Mouse (Mus musculus) adipocyte (in vitro differentiated cells): ENCODE results near the gene Tnfsf4.

ENCODE experiments used
- DNase-seq: peaks from one replicate; pipeline ENCODE4 v3.0.0-alpha.2; 2016; ENCODE audit warnings: low spot score

Tnfsf4 gene

DNA sequence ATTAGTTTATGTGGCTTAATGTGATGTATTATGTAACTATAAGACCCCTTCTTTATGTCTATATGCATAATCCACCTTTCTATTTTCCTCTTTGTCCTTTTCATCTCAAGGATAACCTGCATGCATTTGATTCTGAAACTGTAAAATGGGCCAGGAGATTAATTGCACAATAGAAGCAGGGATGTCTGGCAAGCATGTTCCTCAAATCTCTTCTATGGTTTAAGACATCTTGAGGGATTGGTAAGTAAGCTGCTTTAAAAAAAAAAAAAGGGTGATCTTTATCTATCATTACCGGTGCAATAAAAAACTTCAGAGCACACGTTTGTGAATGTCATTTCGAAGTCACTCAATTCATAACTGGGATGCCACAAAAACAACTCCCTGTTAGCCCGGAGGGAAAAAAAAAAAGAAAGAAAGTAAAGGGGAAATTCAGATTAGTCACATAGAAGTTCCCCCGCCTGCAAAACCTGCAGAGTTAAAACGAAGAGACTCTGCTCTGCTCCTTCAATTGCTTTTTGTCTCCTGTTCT, at the start of gene Tnfsf4:
TSS of gene Tnfsf4 (plus strand) at position 479 of the 529 bp plus-strand sequence.
- no peak for DNase-seq

DNA sequence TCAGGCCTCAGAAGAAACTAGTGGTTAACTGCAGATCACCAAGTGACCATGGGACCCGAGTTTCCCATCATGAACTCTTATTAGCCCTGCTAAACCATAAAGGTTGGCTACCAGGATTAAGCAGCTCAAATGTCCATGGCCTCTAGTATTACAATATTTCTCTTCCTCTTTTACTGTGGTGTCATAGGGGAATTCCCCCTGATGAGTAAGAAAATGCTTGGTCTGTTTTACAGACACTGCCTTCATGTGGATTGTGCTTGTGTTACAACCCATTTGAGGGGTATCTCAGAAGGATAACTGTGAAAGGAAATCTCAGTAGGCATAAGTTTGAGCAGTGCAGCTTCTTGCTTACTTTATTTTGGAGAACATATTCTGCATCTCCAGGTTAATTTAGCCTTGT, 44.2 kb upstream of the Tnfsf4 start:
- no peak for DNase-seq

DNA sequence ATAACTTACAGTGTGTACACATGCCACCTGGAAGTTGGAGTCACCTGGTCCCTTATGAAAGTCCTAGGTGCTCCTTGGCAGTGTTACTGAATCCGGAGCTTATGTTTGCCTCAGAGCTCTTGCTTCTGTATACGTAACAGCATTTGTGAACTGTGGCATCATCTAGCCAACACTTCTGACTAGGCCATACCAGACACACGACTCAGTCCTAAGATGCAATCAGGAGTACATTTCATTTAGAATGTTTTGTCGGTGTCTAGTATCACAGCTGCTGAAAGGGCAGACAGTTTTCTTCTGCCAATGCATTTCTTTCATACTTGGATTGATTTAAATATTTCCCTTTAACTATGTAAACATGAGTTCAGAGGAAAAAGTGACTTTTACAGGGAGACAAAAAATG, 30.2 kb upstream of the Tnfsf4 start:
- DNase-seq, result no peak

DNA sequence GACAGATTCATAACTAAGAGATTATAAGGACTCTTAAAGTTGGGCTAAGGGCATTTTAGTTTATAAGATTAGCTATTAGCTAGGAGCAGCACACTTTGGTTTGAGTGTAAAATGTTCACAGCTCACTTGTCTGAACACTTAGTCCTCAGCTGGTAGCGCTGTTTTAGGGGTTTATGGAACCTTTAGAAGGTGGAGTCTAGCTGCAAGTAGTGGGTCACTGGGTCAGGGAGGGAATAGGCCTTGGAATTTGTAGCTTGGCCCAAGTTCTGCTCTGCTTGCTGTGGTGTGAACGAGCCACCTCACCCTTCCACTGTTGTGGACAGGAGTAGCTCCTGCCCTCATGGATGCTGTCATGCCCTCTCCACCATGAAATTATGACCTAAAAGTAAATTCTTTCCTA, 23.3 kb upstream of the Tnfsf4 start:
- no peak for DNase-seq

DNA sequence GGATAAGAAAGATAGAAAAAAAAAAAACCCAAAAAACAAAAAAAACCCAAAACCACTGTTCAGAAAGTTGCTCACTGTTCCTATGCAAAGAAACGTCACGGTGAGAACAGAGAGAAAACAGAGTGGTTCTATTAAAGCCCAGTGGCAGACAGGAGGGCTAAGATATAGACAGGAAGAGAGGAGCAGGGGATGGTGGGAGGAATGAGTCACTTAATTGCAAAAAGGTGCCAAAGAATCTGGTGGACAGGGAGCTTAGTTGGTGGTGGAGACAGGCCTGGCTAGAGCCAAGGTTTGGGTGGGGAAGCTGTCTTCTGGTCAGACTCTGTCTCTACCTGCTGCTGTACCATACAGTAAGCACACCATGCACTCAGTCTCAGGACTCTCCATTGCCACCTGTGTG, 19.3 kb upstream of the Tnfsf4 start:
- DNase-seq, result no peak

DNA sequence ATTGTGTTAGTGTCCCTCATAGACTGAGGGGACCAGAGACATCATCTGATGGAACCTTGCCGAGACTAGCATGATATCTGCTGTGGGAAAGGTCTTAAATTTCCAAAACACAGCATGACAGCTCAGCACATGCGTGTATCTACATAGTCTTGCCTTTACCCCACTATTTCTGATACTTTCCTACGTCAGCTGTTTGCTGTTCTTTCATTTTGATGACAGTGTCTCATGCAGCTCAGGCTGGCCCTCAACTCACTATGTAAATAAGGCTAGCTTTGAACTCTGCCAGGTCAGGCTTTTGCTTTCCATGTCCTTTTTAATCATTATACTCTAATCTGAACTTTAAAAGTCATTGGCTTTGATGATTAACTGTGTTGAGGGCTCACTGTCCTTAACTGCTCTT, 16.6 kb upstream of the Tnfsf4 start:
- no peak for DNase-seq

DNA sequence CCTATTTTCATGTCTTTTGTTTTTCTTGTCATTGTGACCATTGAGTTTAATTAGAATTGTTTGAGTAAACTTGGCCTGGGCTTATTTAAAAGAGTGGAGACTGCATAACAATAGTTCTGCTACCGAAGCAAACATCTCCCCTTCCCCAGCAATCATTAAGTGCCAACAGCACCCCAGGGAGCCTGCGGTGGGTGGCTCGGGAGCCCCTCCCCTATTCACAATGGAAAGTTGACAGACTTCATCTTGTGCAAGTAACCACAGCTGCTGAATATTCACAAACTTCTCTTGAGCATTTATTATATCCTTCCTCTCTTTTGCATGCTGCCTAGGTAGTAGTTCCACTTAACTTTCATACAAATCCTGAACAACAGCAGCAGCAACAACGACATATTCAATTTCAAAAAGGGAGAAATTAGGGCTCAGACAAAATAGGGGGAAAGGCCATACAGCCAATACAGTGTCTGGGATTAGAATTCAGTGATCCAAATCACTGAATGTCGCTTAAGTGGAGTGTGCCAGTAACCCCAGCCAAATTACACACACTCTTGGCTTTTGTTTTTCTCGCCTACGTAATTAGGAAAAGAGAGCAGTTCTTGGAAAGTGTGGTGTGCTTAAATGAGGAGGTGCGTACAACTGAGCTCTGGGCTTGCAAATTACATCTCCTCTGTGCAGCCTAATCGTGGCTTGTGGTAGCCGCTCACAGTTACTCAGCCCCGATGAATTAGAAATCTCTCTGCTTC, 15.4 kb upstream of the Tnfsf4 start:
- DNase-seq, result peak; percentile 12

DNA sequence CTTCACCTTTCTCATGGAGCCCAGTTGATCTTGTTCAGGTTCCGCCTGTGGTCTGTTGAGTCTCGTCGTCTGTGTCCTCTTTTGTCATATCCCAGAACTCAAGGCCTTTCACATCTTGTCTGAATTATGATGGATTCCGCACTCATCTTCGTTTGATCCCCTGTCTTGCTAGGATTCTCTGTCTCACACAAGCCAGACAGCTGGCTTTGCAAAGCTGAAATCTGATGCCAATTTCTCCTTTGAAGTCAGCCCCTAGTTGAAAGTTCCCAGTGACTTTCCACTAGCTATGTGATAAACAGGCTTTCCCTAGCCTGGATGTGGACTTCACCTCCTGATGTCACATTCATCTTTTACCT, 14.8 kb upstream of the Tnfsf4 start:
- DNase-seq, result no peak

DNA sequence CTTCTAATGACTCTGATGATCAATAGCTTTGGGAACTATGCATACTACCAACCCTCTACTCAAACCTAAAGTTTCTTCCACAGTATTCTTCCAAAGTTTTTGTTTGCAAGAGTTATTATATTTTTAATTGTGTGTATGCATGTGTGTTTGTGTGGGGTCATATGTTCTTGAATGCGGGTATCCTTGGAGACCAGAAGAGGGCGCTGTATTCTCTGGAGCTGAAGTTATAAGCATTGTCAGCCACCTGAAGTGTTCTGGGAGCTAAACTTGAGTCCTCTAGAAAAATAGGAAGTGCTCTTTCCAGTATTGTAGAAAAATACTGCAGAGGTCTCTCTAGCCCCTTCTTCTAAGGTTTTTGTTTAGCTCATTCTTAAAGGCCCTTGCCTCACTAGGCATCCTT, 5.1 kb upstream of the Tnfsf4 start:
- DNase-seq, result no peak

DNA sequence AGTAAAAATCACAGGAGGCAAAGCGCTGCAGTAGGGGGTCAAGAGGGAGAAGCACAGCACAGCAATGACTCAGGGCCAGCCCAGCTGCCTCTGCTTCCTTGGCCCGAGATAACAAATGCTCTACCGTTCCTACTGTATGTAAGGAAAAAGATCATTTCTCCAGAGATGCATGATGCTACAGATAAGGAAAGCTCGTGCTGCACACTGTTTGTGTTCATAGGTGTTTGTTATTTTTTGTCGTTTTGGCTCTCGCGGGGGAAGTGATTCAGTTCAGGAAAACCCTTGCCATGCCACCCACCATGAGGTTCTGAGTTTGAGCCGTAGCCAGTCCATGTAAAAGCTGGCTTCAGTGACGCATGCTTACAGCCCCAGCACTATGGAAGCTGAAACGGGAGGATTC, 2.3 kb upstream of the Tnfsf4 start:
- no peak for DNase-seq

DNA sequence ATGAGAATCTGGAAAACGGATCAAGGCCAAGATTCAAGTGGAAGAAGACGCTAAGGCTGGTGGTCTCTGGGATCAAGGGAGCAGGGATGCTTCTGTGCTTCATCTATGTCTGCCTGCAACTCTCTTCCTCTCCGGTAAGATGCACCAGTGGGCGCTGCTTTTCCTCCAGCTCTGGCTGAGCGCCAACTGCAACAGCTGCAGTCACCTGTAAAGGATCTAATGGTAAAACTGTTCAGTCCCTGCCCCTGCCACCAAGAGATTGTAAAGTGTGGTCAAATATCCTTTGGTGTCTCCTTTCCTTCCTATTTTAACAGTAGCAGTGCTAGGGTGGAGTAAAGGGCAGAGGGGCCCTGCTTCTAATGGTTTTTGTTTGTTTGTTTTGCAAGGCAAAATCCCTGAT, 401 bp downstream of the Tnfsf4 start:
- no peak for DNase-seq

DNA sequence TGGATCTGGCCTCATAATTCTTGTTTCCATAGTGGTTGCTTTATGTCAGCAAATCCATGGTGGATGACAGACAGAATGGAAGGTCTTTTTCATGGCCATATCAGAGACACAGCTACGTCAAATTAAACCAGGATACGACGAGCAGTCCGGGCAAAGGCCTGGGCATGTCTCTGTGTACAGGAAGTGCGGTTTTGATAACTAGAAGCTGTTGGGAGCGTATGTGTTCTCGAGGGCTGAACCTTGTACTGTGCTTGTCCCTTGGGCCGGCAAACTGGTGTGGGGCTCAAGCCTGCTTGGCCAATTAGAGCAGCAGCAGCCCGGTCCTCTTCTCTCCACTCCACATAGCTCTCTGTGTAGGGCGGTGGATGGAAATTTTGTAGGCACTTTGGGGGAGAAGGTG, 1.1 kb downstream of the Tnfsf4 start:
- DNase-seq, result no peak

DNA sequence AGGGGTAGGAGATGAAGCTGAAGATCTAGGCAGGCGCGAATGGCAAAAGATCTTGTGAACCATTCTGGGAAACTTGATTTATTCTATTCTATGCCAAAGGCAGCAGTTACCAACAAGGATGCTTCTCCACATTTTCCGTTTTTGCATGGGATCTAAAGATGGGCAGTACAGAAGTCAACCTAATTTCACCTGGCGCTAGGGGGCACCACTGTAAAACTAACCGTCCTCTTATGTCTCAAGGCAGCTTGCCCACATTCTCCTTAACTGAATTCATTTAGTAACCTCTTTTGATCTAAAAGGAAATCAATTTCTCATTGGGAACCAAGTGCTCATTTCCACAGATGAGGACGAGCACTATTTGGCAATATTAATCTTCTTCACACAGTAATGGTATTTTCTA, 4.9 kb downstream of the Tnfsf4 start:
- DNase-seq, result peak; percentile 87

DNA sequence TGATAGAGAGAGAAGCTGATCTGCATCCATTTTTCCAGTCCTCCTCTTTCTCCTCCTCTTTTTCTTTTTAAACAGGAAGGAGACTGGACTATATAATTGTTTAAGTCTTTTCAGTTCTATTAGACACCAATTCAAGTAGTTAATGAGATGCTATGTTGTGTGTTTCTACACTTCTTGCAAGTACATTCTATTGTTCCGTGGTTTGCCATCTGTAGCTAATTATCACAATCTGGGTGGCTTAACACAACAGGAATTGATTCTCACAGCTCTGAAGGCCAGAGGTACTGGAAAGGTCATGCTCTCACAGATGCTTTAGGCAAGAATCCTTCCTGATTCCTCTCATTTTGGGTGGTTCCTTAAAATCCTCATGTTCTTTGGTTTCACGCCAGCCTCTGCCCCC, 7.9 kb downstream of the Tnfsf4 start:
- DNase-seq, result no peak

DNA sequence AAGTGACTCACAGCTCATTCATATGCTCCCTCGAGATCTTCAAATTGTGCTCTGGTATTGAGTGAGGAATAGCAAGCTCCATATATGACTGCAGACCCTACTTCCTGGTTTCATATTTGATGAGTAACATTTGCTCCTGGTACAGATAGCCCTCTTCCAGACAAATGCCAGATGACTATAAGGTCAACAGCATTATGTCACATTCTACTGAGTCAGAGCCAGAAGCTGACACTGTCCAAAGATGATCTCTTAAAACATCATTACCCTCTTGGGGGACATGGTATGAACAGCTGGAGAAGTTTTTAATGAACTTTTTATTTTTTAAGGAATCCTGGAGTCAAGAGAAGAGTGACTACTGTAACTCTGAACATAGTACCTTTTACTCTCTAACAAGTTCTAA, 11.3 kb downstream of the Tnfsf4 start:
- DNase-seq, result no peak

DNA sequence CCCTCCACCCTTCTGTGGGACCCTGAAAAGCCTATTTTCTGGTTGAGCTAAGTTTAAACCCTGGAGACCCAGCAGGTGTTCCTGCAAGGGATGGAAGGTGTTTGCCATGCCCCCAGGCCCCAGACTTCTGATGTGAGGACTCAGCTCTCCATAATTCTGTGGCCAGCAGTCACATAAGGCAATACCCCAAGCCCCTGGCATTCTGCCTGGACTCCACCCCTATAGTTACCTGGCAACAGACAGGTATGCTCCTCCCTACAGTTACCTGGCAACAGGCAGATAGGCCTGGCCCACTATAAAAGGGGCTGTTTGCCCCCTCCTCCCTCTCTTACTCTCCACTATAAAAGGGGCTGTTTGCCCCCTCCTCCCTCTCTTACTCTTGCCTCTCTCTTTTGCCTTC, 24.7 kb downstream of the Tnfsf4 start:
- DNase-seq, result no peak

DNA sequence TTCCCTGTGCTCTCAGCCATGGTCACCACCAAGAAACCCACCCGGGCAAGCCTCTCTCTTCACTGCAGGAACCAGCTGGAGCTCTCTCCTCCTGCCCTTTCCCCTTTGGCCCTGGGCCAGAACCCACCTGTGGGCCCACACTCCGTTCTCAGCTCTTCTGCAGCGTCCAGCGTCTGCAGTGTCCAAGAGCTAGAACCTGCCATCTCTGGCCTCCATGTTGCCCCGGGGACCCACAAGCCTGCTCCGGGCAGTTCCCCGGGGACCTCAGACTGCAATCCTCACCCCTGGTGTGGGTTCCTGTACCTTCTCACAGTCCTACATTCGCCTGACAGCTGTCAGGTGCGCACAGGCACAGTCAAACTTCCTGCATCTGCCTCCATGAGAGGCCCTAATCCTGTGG, 25.4 kb downstream of the Tnfsf4 start:
- DNase-seq, result no peak

DNA sequence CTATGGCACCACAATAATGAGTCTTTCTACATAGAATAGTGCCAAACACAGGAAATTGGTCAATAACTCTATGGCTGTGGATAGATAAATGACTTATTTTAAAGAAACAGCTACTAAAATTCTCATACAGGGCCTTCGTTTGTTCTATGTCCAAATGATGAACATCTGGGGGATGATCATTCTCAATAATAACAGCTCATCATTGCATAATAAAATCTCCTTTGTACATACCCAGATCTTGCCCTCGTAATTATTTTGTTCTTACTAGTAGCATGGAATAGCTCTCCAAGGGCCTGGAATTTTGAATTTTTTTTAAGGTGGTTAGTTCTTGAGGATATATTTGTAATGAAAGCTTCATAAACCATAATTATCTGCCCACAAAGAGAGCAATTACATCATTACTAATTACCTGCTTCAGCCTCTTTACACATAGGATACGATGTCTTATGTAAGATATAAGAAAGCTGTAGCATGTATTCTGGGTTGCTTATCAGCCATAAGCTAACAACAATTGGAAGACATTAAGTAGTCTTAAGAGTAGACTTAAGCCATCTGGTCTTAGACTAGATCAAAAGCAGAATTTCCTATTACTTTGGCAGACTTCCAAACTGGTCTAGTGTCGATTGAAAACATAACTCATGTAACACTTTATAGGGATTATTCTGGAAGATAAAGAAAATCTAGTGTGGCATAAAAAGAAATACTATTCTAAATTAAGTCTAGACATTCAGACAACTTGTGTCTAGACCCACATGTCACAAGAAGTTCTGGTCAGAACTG, 31.3 kb downstream of the Tnfsf4 start:
- DNase-seq, result peak; percentile 19

DNA sequence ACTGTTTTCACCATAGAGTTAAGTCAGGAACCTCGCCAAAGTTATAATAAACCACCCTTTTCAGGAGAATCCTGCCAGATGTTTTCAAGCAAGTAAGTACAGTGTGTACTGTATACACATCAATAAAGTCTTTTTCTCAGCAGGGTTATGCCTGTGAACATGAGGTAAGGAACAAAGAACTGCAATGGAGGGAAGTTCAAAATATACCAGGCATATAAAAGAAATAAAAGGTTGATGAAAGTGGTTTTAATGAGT, 31.8 kb downstream of the Tnfsf4 start:
- no peak for DNase-seq

DNA sequence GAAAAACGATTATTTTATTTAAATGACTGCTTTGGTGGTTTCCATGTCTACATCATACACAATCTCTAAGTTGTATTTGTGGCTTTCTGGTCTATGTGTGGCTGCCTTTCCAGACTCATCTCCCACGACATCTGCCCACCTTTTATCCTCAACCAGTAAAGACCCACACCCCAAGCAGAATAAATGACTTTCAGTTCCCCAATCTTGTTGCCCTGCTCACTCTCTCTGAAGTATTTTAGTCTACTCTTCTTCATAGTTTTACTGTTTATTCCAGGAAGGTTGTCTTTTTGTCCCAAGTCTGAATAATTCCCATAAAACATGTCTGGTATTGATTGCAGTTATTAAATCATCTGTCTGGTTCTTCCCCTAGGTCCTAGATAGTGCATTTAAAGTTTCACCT, 40.6 kb downstream of the Tnfsf4 start:
- no peak for DNase-seq

DNA sequence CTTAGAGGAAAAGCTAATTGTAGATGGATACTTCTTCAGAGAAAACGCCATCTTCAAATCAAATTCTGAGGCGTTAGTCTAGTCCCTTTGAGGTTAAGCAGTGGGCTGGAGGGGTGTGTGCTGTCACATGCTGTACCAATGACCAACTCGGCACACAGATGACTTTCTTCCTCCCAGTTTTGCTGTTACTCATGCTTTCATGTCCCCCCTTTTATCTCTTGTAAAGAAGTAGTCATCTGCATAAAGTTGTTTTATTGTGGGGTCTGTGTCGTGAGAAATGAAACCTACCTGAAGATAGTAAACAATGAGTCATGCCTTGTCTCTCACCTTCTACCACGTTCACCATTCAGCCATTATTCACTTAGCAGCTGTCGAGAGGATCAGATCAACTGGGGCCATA, 41.3 kb downstream of the Tnfsf4 start:
- DNase-seq, result no peak

DNA sequence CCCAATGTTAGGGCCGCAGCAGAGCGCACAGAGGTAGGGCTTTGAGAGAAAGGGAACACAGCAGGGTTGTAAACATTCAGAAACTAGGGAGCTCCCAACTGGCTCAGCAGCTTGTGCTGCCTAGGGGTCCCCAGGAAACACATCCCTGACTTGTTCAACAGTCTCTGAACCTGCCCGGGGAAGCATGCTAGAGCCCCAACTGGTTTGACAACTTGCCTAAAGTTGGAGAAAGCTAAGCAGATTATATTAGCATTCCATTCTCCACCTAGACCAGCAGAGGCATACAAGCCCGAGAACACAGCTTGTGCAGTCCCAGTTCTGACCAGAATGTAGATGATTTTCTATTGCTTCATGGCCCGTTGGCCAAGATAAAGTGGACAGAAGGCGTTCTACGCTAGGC, 49.6 kb downstream of the Tnfsf4 start:
- no peak for DNase-seq

DNA sequence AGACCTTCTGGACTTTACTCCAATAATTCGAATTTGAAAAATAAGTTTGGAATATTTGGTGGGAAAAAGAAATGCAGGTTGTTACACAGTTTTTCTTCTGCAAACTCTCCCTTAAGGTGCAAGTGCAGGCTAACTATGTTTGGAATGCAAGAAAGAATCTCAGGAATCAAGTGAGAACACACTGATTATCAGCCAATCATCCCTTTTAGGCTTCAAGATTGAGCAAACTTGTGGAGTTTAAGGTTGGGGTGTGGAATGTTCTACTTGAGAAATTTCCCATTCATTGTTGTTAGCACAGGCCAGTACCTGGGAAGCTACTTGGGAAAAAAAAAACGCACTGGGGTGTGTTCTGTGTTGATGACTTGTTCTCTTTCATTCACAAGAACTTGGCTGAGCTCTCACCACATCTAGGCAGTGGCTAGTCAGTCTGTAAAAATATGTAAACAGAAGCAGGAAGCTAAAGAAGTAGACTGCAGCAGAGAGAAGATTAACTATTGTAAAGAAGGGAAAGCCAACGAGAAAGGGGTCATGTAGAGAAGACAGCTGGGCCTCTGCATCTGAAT, 56.6 kb downstream of the Tnfsf4 start:
- DNase-seq, result no peak

DNA sequence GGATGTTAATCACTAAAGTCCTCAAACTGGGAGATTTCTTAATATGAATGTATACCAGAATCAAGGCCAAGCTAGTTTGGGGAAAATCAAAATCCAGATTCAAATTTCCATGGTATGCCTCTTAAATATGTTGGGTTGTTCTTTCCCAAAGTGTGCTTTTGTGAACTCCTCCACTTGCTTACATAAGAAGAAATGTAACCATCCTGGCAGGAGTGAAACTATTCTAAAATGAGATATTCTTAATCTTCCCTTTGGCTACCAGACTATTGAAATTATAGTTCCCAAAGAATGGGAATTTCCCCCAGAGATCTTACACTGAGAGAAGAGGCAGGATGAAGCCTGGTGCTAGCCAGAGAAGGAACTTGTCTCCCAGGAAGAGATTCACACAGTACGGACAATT, 57.0 kb downstream of the Tnfsf4 start:
- DNase-seq, result no peak
